Comparison of ENCODE assay signal across 8 mouse cellular contexts in the genomic region with DNA sequence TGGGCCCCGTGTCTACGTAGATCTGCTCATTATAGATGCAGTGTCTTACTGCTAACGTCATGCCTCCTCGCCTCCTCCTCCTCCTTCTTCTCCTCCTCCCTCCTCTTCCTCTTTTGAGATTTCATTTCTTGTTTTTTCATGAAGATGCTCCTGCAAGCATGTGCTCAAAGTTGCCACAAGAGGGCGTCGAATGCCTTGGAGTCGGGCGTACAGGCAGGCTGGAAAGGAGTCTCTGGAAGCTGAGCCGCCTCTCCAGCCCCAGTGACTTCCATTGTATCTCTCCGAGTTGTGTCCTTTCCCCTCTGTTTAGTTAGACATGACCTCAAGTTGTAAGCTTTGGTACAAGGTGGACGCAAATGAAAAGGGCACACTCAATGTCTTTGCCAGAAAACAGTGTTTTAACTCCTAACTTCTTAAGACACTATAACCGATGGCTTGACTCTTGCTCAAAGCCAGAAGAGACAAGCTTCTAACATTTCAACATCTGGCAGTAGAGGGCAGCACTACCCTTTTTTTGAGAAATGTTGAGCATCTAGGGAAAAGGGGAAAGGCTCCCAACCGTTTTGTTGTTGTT. TPM values are rescaled to one million over a fixed set of nuclear protein-coding genes. Genes with fewer than 3 reads are reported as not detected.
DNase-seq lines count a peak whose midpoint lies in the region; ATAC-seq lines count a peak whose summit lies in the region.

No protein-coding gene starts in this region.

- H3K36me3 ChIP-seq in hindbrain, embryonic 13.5 days = no peaks in the 10 kb centered on the region

- peak; percentile 75 for DNase-seq in T-cell, adult 2 months (ENCODE audit: low spot score)
- peak; percentile 70 for DNase-seq in cerebellum, adult 9-11 months
- DNase-seq in frontal cortex, postnatal 14 days (ENCODE audit: low spot score in 2 of 2) = peak; percentile 42 to 74
- peak; percentile 59 to 62 for DNase-seq in layer of hippocampus, postnatal 36 days
- peak; percentile 84 for DNase-seq in right cerebral cortex, adult 18-20 months
- peak; percentile 60 to 66 for DNase-seq in urinary bladder, postnatal 4 days (ENCODE audit: low spot score in 2 of 2)

- H3K27me3 ChIP-seq in hindbrain, embryonic 13.5 days = 0 out of 2 replicates have a peak, but pooled peaks cover 9% of the 10 kb centered on the region

- peak; percentile 80 for ATAC-seq in hindbrain, embryonic 13.5 days (ENCODE audit: low FRiP score)
- peak; percentile 97 for ATAC-seq in megakaryocyte, adult 5-6 weeks (ENCODE audit: poor library complexity, severe bottlenecking)

- H3K4me2 ChIP-seq in hindbrain, embryonic 13.5 days = peak overlapping the region; percentile 50

- H3K9me3 ChIP-seq in hindbrain, embryonic 13.5 days = no peaks in the 10 kb centered on the region

- H3K27ac ChIP-seq in hindbrain, embryonic 13.5 days = no peak overlapping the region

- peak overlapping the region; percentile 18; the same call in 1 of the 2 replicates for H3K4me3 ChIP-seq in hindbrain, embryonic 13.5 days

- 1% methylated on average over 13 of the region's 13 CpGs for WGBS in hindbrain, embryonic 13.5 days

- H3K4me1 ChIP-seq in hindbrain, embryonic 13.5 days (replicated peaks) = peaks cover 2% of the 10 kb centered on the region

- no peak overlapping the region for H3K9ac ChIP-seq in hindbrain, embryonic 13.5 days

RNA-seq across cellular contexts. Expression of a gene that starts 5.9 kb away (rescaled TPM):
- polyA plus RNA-seq in hindbrain, embryonic 13.5 days (2015; fragmentation: Nextera tagmentation; extraction: Ambion mirVana) = 75.4 and 75.8 TPM in 2 replicates
- total RNA-seq in layer of hippocampus, postnatal 36 days (2021) = 100 to 1,000 TPM; 308 to 355 TPM
- 7.5 and 9.0 TPM in 2 replicates for total RNA-seq in megakaryocyte, adult 5-6 weeks (2015)
- total RNA-seq in megakaryocyte, adult 5-6 weeks (2017) = 4.1 and 5.0 TPM in 2 replicates

Comparison
In these comparisons a context has a peak if more than half of its experiments do, and no peak if none do; other contexts are left out.
1. RNA of a gene that starts 5.9 kb away (total RNA-seq): 308 to 355 TPM in layer of hippocampus, postnatal 36 days; 4.1 to 9.0 TPM in megakaryocyte, adult 5-6 weeks; every median in the first group is over 10 times any median in the second.
2. Peak in every context shown above with its lines, with median percentiles within 50 percentile points of each other: DNase-seq.